Mouse (Mus musculus): ENCODE results near the gene Gm28036. TPM values are rescaled to one million over a fixed set of nuclear protein-coding genes. Genes with fewer than 3 reads are reported as not detected.
"Not testable (repeated sequence)": the region's sequence is repeated elsewhere in the genome, so short reads cannot be mapped to it uniquely, and the experiment has no call there.

Gm28036 gene
- polyA plus RNA-seq, 1 experiment from 2014 or later, result 16.6 TPM

DNA sequence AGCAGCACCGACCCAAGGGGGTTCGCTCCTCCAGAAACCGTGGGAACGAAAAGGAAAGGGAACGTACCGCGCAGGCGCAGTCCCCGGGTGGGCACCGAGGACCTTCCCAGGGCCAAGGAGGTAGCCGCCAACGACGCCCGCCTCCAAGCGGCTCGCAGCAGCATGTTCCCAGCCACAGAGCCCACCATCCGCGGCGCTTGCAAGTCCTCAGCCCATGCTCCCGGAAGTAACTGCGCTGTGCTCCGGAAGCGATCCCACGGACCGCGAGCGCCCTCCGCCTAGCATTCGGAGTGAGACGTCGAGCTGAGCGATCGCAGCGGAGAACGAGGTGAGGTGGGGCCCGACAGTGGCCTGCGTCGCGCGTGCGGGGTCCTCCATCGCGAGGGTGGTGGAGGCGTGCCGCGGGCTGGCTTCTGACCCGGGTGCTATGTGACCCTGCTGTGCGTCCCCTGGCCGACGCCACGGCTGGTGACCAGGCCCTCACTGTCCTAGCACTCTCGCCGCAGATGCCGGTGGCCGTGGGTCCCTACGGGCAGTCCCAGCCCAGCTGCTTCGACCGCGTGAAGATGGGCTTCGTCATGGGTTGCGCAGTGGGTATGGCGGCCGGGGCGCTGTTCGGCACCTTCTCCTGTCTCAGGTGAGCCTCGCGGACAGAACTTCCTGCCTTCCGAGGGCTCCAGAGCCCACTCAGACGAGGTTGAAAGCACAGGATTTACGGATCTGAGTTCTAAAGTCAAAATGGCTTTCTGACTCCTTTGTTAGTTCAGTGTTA is 17.2 kb upstream of the Gm28036 start, which contains the start of the genes Romo1 and Nfs1:
Gene Romo1, plus strand, starts transcription at position 87 of the 772 bp plus-strand sequence.
Gene Nfs1, minus strand, starts transcription at position 234 of the 772 bp plus-strand sequence.
- H3K36me3 ChIP-seq (ENCODE audit: insufficient read depth), result peaks cover 40% of the 10 kb centered on the region
- H3K4me1 ChIP-seq (ENCODE audit: insufficient read depth), result no peaks in the 10 kb centered on the region
- no peaks in the 10 kb centered on the region for H3K9me3 ChIP-seq (ENCODE audit: low read depth, low read length)
- H3K27me3 ChIP-seq (ENCODE audit: insufficient read depth, low read length), result no peaks in the 10 kb centered on the region
- H3K4me3 ChIP-seq (ENCODE audit: low read depth, low read length), result peak within 1 kb of the TSS; percentile 83
- H3K9ac ChIP-seq, result peak within 1 kb of the TSS; percentile 89
- peak; percentile 67 for TF ChIP-seq CTCF (IDR thresholded peaks at IDR 0.05; ENCODE audit: low read depth)
- peak within 1 kb of the TSS; percentile 94 for H3K27ac ChIP-seq (ENCODE audit: low read depth)
- under 1% methylated on average over 70 of the region's 70 CpGs for WGBS
- peak within 1 kb of the TSS; percentile 80 for H3K4me2 ChIP-seq
- ATAC-seq (ENCODE audit: insufficient read depth) (peak; percentile 97), DNase-seq (peak; percentile 98)

DNA sequence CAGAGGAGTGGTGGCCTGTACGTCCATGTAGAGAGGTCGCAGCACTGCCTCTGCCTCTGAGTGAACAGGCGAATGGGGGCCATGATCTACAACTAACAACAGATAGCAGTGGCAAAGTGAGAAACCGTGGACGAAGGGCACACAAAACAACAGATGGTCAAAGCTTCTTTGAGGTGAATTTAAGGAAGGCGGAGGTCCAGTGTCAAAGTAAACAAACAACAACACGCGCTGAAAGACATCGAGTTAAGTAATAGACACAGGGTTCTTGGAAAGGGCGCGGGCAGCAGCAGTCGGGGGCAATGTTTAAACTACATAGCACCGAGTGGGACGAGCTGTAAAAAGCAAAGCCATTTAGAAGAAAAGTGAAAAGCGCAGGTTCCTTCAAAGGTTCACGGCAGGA is 16.5 kb upstream of the Gm28036 start:
- ATAC-seq (ENCODE audit: insufficient read depth), result peak; percentile 10; the same call in 1 of the 2 replicates
- no peak for TF ChIP-seq CTCF (IDR thresholded peaks at IDR 0.05; ENCODE audit: low read depth)
- Histone ChIP-seq H3K27me3 (ENCODE audit: insufficient read depth, low read length) (no peaks in the 10 kb centered on the region), H3K4me3 (ENCODE audit: low read depth, low read length) (peak overlapping the region; percentile 83), H3K9me3 (ENCODE audit: low read depth, low read length) (no peaks in the 10 kb centered on the region), H3K9ac (peak overlapping the region; percentile 89), H3K4me1 (ENCODE audit: insufficient read depth) (no peaks in the 10 kb centered on the region), H3K4me2 (peak overlapping the region; percentile 80), H3K27ac (ENCODE audit: low read depth) (peak overlapping the region; percentile 94), H3K36me3 (ENCODE audit: insufficient read depth) (peaks cover 37% of the 10 kb centered on the region)
- WGBS, result under 1% methylated on average over 16 of the region's 16 CpGs
- no peak for DNase-seq

- H3K9ac ChIP-seq, result peak overlapping the region; percentile 89
- no peak for DNase-seq
- no peak overlapping the region for H3K27ac ChIP-seq (ENCODE audit: low read depth)
- WGBS, result 82% methylated on average over 2 of the region's 2 CpGs
- no peak for ATAC-seq (ENCODE audit: insufficient read depth)
- H3K36me3 ChIP-seq (ENCODE audit: insufficient read depth), result peaks cover 32% of the 10 kb centered on the region
- H3K4me1 ChIP-seq (ENCODE audit: insufficient read depth), result no peaks in the 10 kb centered on the region
- no peaks in the 10 kb centered on the region for H3K27me3 ChIP-seq (ENCODE audit: insufficient read depth, low read length)
- TF ChIP-seq CTCF (IDR thresholded peaks at IDR 0.05; ENCODE audit: low read depth), result no peak
- H3K4me3 ChIP-seq (ENCODE audit: low read depth, low read length), result peak overlapping the region; percentile 83
- H3K9me3 ChIP-seq (ENCODE audit: low read depth, low read length), result no peaks in the 10 kb centered on the region
- peak overlapping the region; percentile 80 for H3K4me2 ChIP-seq
Measured at GRCm38 (mm10) chr2:156142820-156143219, 15.9 kb upstream of the Gm28036 start.

GRCm38 (mm10) chr2:156135695-156136094 is 8.8 kb upstream of the Gm28036 start:
- no peak for ATAC-seq (ENCODE audit: insufficient read depth)
- H3K4me1 ChIP-seq (ENCODE audit: insufficient read depth), result no peaks in the 10 kb centered on the region
- peaks cover 26% of the 10 kb centered on the region; the same call in 1 of the 2 replicates for H3K36me3 ChIP-seq (ENCODE audit: insufficient read depth)
- 75% methylated on average over 6 of the region's 6 CpGs for WGBS
- H3K4me2 ChIP-seq, result no peak overlapping the region
- DNase-seq, result no peak
- no peak overlapping the region for H3K9ac ChIP-seq
- no peak overlapping the region for H3K27ac ChIP-seq (ENCODE audit: low read depth)
- no peaks in the 10 kb centered on the region for H3K27me3 ChIP-seq (ENCODE audit: insufficient read depth, low read length)
- H3K4me3 ChIP-seq (ENCODE audit: low read depth, low read length), result no peak overlapping the region
- TF ChIP-seq CTCF (IDR thresholded peaks at IDR 0.05; ENCODE audit: low read depth), result peak; percentile 19; the same call in 1 of the 2 replicates
- no peaks in the 10 kb centered on the region for H3K9me3 ChIP-seq (ENCODE audit: low read depth, low read length)

DNA sequence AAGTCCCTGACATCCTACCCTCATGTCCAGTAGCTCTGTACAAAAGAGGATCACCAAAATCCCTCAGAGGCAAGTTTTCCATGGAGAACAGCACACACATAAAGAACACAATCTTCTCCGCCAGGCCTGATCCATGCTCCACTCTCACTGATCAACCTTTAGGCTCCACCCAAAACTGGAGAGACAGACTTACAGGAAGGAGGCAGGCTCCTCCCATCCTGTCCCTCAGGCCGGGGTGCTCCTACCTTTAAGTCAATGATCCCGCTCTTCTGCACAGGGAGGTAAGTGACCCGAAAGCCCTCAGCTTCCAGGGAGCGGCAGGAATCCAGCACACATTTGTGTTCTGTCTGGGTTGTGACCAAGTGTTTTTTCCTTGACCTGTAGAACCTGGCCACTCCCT is 7.3 kb upstream of the Gm28036 start:
- Histone ChIP-seq H3K36me3 (ENCODE audit: insufficient read depth) (peaks cover 20% of the 10 kb centered on the region; the same call in 1 of the 2 replicates), H3K4me2 (no peak overlapping the region), H3K4me3 (ENCODE audit: low read depth, low read length) (no peak overlapping the region), H3K4me1 (ENCODE audit: insufficient read depth) (no peaks in the 10 kb centered on the region), H3K27ac (ENCODE audit: low read depth) (no peak overlapping the region), H3K9me3 (ENCODE audit: low read depth, low read length) (no peaks in the 10 kb centered on the region), H3K27me3 (ENCODE audit: insufficient read depth, low read length) (no peaks in the 10 kb centered on the region), H3K9ac (no peak overlapping the region)
- TF ChIP-seq CTCF (IDR thresholded peaks at IDR 0.05; ENCODE audit: low read depth), result no peak
- 87% methylated on average over 5 of the region's 5 CpGs for WGBS
- DNase-seq (no peak), ATAC-seq (ENCODE audit: insufficient read depth) (no peak)

DNA sequence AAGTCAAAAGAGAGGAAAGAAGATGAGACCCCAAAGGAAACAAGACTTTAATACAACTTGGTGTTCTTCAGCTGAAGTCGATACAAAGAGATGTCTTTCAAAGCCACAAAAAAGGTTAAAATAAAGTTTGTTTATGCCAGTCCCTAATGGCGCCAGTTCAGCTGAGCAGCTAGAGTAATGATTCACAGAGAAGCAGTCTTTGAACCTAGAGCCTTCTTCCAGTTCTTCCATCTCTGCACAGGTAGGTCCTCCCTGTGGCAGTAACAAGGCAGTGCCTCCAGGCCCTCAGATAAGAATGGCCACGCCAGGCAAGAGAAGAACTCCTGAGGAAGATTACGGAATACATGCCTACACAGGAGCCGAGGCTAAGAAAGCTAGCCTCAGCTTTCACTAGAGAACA is 3.2 kb downstream of the Gm28036 start:
- 87% methylated on average over 5 of the region's 5 CpGs for WGBS
- peaks cover 31% of the 10 kb centered on the region; the same call in 1 of the 2 replicates for H3K36me3 ChIP-seq (ENCODE audit: insufficient read depth)
- no peak for TF ChIP-seq CTCF (IDR thresholded peaks at IDR 0.05; ENCODE audit: low read depth)

GRCm38 (mm10) chr2:156119566-156119965 is 7.3 kb downstream of the Gm28036 start:
- no peak for ATAC-seq (ENCODE audit: insufficient read depth)
- Histone ChIP-seq H3K36me3 (ENCODE audit: insufficient read depth) (peaks cover 8% of the 10 kb centered on the region; the same call in 1 of the 2 replicates), H3K4me2 (no peak overlapping the region), H3K4me1 (ENCODE audit: insufficient read depth) (no peaks in the 10 kb centered on the region), H3K9ac (no peak overlapping the region), H3K27me3 (ENCODE audit: insufficient read depth, low read length) (no peaks in the 10 kb centered on the region), H3K4me3 (ENCODE audit: low read depth, low read length) (no peak overlapping the region), H3K27ac (ENCODE audit: low read depth) (no peak overlapping the region), H3K9me3 (ENCODE audit: low read depth, low read length) (no peaks in the 10 kb centered on the region)
- TF ChIP-seq CTCF (IDR thresholded peaks at IDR 0.05; ENCODE audit: low read depth), result no peak
- no peak for DNase-seq

More for the DNA sequence above, 3.2 kb downstream of the Gm28036 start:
- H3K4me2 ChIP-seq, result no peak overlapping the region
- DNase-seq (no peak), ATAC-seq (ENCODE audit: insufficient read depth) (no peak)
- H3K9me3 ChIP-seq (ENCODE audit: low read depth, low read length), result no peaks in the 10 kb centered on the region
- H3K27me3 ChIP-seq (ENCODE audit: insufficient read depth, low read length), result no peaks in the 10 kb centered on the region
- no peaks in the 10 kb centered on the region for H3K4me1 ChIP-seq (ENCODE audit: insufficient read depth)
- no peak overlapping the region for H3K27ac ChIP-seq (ENCODE audit: low read depth)
- no peak overlapping the region for H3K9ac ChIP-seq
- no peak overlapping the region for H3K4me3 ChIP-seq (ENCODE audit: low read depth, low read length)

- not testable (repeated sequence) for H3K4me1 ChIP-seq (ENCODE audit: insufficient read depth)
- WGBS, result 20% methylated on average over 5 of the region's 5 CpGs
- peak; percentile 12; the same call in 1 of the 2 replicates for ATAC-seq (ENCODE audit: insufficient read depth)
Measured at GRCm38 (mm10) chr2:156112080-156112423, 14.8 kb downstream of the Gm28036 start.

More at GRCm38 (mm10) chr2:156112080-156112423, 14.8 kb downstream of the Gm28036 start:
- H3K36me3 ChIP-seq (ENCODE audit: insufficient read depth); H3K9me3 ChIP-seq (ENCODE audit: low read depth, low read length); H3K27me3 ChIP-seq (ENCODE audit: insufficient read depth, low read length); DNase-seq: not testable (repeated sequence)
- H3K4me3 ChIP-seq (ENCODE audit: low read depth, low read length), result peak overlapping the region; percentile 95
- H3K9ac ChIP-seq, result peak overlapping the region; percentile 98; the same call in 1 of the 2 replicates
- H3K27ac ChIP-seq (ENCODE audit: low read depth), result peak overlapping the region; percentile 94
- peak overlapping the region; percentile 81 for H3K4me2 ChIP-seq

All from lung, embryonic 14.5 days (tissue).